Mouse (Mus musculus) kidney, adult 2 months (tissue): ENCODE results near the gene Tmprss13.

Source experiments
- CTCF ChIP-seq: fragments of 200-500 bp; conservative IDR thresholded peaks from 2 replicates; pipeline ENCODE4 v1.5.1; 2011; ENCODE audit warnings: low read depth, mild to moderate bottlenecking, control low read depth, low read length, moderate library complexity, mixed read lengths; ENCODE audit not compliant: insufficient read depth, insufficient read length
- POLR2A ChIP-seq: fragments of 200-500 bp; IDR thresholded peaks from one replicate; pipeline ENCODE4 v1.6.1; 2011; ENCODE audit warnings: low read depth, low read length, control low read depth

DNA sequence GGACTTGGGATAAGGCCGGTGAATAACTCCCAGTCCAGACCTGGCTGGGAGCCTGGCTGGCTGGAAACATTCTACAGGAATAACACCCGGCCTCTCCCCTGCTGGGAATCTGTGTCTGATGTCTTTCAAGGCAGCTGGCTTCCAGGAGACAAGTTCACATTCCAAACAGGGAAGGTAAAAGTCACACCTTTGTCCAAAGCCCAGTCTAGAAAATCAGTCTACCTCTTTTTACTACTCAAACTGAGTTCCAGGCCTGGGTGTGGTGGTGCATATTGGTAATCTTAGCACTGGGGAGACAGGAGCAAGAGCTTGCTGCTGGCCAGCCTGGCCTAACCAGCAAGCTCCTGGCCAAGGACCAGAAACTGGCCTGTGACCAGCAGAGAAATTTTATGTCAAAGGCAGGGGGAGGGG lies 43.2 kb downstream of the Tmprss13 start:
- TF ChIP-seq CTCF (no peak), POLR2A (no peak)
